Mouse (Mus musculus): Measurements from ENCODE around the gene Ccnf.

The Ccnf gene

GRCm38 (mm10) chr17:24224741-24225140, 26.5 kb downstream of the Ccnf start:
- no peak for DNase-seq (ENCODE audit: low read depth)

DNA sequence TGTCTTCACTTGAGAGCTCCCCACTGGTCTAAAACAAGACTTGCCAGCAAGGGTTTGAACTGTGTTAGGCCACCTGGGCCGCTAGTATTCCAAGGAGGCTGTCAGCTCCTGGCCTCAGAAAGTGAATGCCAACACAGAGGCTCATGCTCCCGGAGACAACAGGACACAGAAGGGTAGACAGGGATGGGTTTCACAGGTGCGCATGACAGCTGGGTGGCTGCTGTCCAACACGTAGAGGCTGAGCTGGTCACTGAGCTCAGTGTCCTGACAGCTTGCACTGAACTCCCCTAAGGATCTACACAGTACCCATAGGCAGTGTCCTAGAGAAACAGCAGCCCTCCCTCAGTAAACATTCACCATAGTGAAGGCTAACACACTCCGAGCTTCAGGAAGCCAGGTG, 27.8 kb downstream of the Ccnf start:
- DNase-seq (ENCODE audit: low read depth): no peak

DNA sequence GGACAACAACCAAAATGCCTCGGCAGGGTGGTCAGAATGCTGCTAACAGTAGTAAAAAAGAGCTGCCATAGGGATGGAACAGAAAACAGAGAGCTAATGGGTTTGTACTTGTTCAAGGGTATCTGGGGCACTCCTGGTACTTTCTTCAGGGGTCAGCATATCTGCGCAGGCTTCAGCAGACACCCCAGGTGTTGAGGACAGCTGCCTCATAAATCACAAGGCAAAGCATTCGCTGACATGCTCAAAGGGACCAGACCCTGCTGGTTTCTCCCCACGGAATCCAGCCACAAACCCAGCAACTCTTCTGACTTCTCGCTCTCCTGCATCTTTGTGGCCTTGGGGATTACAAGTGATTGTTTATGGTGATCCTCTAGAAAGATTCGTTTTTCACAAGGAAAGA, 28.6 kb downstream of the Ccnf start:
- DNase-seq (ENCODE audit: low read depth): no peak

GRCm38 (mm10) chr17:24220435-24221411, 30.6 kb downstream of the Ccnf start, which contains the start of gene Tedc2:
Tedc2 (minus strand) TSS chr17:24220851.
- peak; percentile 98 for DNase-seq (ENCODE audit: low read depth)

DNA sequence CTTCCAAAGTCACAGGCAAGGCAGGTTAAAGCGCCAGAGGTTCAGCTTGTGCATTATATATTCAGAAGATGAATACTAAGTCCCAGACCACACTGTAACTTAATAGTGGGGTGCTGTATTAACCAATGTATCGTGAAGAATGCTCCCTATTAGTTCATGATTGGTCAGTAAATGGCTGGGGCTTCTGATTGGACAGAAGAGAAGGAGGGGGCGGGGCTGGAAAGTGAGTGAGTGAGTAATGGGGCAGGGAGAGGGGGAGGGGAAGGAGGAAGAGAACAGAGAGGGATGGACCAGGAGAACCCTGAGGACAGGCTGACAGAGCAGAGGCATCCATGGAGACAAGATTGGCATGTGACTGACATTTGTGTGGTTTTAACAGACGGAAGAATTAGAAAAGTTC, 34.4 kb downstream of the Ccnf start:
- DNase-seq (ENCODE audit: low read depth): peak; percentile 60

DNA sequence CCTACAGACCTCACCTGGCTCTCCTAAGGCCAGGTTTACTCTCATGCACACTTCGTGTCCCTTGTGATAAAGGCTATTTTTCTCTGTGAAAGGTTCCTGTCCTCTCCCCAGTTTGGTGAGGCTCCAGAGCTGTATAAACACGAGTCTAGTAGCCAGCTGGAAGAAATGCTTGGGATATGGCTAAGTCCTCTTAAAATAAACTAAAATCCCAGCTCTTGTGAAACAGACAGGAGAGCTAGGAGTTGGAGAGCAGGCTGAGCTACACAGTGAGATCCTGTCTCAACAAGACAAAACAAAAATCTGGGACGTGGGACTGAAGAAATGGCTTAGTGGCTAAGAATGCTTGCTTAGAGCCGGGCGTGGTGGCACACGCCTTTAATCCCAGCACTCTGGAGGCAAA, 38.1 kb downstream of the Ccnf start:
- DNase-seq (ENCODE audit: low read depth): no peak

GRCm38 (mm10) chr17:24212441-24213018, 38.8 kb downstream of the Ccnf start:
- DNase-seq (ENCODE audit: low read depth): no peak

GRCm38 (mm10) chr17:24211631-24212440, 39.4 kb downstream of the Ccnf start:
- DNase-seq (ENCODE audit: low read depth): no peak

- DNase-seq (ENCODE audit: low read depth): no peak
Measured at GRCm38 (mm10) chr17:24210591-24210990, 40.7 kb downstream of the Ccnf start.

DNA sequence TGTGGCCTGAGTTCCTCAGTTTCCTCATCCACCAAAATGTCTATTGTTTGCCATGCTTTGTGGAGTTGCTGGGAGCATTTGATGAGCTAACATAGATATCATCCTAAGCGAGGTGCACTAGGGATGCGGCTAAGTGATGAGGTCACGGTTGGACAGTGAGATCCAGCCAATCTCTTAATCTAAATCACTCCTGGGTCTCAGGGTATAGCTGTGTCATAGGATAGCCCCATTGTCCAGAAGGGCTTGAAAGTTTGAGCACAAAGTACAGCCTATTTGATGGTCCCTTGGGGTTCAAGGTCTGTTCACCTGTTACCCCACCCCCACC, 41.4 kb downstream of the Ccnf start:
- no peak for DNase-seq (ENCODE audit: low read depth)

DNA sequence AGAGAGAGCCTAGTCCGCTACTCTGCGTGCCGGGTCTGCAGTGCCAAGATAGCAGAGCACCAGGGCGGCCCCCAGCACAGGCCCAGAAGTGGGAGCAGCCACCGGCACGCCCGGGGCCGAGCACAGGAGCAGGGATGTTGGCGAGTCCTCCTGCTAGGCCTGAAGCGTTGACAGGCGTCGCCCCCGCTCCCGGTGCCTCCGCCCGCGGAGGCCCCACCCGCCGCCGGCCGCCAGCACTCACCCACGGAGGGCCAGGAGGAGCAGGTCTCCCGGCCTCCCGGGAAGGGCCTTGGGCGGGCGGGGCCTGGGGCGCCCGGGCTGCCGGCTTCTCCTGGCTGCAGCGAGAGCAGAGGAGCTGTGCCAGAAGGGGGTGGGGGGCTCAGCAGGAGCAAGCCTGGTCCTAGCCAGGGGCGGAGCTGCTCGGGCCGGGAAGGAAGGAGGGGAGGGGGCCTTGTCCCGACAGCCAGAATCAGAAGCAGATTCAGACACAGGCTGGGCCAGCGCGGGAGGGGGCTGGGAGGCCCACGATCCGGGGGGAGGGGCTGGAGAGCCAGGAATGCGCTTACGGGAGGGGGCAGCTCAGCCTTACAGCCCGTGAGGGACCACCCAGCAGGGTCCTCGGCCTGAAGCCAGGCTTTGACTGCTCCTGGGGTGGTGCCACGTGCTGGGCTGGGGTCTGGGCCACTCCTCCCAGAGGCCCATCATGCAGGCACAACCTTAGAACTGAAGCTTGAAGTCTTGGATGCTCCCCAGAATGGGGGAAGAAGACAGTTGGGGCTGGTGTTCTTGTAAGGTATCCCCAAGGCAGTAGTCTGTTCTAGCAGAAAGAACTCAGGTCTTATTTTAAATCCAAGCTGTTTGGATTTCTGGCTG, 42.0 kb downstream of the Ccnf start, which contains the start of gene Ntn3:
Gene Ntn3, minus strand, starts transcription at position 489 of the 873 bp plus-strand sequence.
- no peak for DNase-seq (ENCODE audit: low read depth)

DNA sequence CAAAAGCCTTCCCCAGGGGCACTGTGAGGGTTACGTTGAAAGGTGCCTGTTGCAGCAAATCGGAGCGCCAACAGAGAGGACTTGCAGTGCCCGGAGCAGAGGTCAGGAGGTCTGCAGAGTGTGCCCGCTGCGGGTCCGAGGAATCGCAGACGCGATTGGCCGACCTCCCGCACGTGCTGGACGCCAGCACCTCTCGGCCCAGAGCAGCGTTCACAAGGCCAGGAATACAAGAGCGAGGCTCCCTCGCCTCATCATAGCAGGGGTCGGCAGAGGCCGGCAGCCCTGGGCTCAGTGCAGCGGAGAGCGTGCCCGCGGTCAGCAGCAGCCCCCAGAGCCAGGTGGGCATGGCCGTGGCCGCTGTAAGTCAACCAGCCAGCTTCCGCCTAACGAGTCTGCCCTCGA, 42.6 kb downstream of the Ccnf start:
- no peak for DNase-seq (ENCODE audit: low read depth)

- no peak for DNase-seq (ENCODE audit: low read depth)
Measured at GRCm38 (mm10) chr17:24207768-24208640, 43.3 kb downstream of the Ccnf start.

DNA sequence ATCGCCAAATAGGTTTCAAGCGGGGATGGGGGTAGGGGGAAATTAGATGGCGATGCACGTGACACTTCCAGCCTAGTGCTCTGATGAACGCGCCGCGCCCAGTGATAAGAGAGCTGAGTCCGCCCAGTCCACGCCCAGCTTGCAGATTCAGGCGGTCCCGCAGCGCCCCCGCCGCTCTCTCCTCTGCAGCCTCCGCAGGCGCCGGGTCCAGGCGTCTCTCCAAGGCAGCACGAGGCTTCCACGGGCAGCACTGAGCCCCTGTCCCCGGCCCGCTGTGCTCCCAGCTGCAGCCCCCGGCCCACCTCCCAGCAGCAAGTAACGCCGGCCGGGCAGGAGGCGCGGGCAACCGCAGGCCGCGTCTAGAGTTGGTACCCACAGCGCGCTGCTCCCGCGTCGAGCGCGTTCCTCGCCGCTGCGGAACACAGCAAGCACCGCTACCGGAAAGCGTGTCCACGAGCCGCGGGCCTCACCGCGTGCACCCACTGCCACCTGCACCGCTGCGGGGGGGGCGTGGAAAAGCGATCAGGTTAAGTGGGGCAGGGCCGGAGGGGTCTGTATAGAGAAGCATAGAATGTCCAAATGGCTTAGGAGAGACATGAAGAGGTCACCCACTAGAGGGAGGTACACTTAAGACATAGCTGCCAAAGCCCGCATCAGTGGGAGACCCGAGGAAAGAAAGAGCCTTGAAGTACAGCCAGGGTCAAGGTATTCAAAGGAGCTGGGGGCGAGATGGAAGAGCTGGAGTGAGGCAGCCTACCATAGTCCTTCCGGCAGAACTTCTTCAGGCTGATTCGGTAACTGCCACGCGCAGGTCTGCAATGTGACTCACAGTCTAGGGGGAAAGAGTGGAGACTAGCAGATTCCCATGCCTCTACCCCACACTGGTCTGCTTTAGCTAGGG, 44.6 kb downstream of the Ccnf start:
- DNase-seq (ENCODE audit: low read depth): no peak

DNA sequence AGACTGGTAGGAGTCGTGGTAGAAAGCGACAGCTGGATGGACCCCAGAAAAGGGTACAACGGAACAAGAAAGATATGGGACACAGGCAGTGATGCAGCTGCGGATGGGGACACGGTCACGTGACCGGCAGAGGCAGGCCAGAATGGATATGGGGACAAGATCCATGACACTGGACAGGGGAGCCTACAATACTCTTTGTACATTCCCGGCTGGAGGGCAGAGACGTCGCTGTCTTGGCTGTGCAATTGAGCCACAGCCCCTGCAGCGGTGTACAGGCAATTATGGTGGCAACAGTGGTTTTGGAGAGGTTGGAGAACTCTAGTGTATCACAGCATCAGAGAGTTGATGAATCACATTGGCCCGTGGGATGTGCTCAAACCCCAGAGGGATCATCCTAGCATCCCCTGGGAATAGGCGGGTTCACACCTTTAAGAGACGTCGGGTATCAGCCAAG, 45.3 kb downstream of the Ccnf start:
- DNase-seq (ENCODE audit: low read depth): no peak

DNA sequence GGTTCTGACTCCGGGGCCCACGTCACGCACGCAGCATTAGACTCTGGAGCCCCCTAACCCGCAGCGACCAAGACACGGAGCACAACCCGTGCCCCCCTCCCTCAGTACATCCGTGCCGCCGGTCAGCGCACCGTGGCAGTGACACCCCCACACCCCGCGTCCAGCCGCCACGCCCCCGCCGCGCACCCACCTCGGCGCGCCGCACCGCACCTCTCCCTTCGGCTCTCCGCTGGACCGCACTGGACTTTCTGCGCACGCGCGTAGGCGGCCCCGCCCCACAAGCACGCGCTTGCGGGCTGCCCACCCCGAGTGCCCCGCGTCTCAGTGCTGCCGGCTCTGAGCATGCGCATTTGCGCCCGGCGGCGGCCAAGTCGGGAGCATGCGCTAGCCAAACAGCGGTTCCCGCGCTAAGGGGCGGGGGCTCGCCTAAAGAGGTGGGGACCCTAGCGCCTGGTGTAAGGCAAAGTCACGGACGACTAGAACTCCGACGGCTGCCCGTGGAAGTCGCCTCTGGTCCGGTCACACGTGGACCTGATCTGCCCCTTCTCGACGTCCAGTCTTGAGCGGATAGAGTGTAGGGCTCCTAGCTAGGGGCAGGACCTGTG, 45.9 kb downstream of the Ccnf start, which contains the start of gene Tbc1d24:
Gene Tbc1d24, minus strand, starts transcription at position 279 of the 605 bp plus-strand sequence.
- DNase-seq (ENCODE audit: low read depth): peak; percentile 90

DNA sequence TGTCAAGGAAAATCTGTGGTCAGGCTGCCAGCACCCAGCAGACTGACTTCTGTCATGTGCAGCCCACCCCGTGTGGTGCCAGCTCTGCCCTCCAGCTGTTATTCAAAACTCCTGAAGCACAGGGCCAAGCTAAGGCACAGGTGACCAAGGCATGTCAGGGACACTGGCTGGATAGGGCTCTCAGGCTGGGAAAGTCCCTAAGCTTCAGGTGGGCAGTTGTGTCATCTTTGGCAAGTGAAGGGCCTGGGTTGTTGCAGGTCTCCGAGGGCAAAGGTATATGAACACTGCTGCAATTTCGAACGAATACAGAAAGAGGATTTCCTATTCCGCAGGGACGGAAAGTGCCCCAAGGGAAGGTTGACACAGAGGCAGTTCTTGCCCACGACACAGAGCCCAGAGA, 46.4 kb downstream of the Ccnf start:
- DNase-seq (ENCODE audit: low read depth): no peak

GRCm38 (mm10) chr17:24203611-24204534, 47.4 kb downstream of the Ccnf start:
- no peak for DNase-seq (ENCODE audit: low read depth)
